Mouse (Mus musculus): Measurements from ENCODE around the gene Maml3.

The Maml3 gene

GRCm38 (mm10) chr3:51916060-51916870, 188.6 kb downstream of the Maml3 start:
- DNase-seq (ENCODE audit: extremely low read depth, low read depth, low spot score): no peak

GRCm38 (mm10) chr3:51915415-51915814, 189.5 kb downstream of the Maml3 start:
- DNase-seq (ENCODE audit: extremely low read depth, low read depth, low spot score): no peak

- DNase-seq (ENCODE audit: extremely low read depth, low read depth, low spot score): no peak
Measured at GRCm38 (mm10) chr3:51914900-51915299, 190.0 kb downstream of the Maml3 start.

GRCm38 (mm10) chr3:51913498-51913897, 191.4 kb downstream of the Maml3 start:
- no peak for DNase-seq (ENCODE audit: extremely low read depth, low read depth, low spot score)

GRCm38 (mm10) chr3:51912214-51912613, 192.7 kb downstream of the Maml3 start:
- DNase-seq (ENCODE audit: extremely low read depth, low read depth, low spot score): no peak

GRCm38 (mm10) chr3:51908437-51908990, 196.4 kb downstream of the Maml3 start:
- DNase-seq (ENCODE audit: extremely low read depth, low read depth, low spot score): no peak

- no peak for DNase-seq (ENCODE audit: extremely low read depth, low read depth, low spot score)
Measured at GRCm38 (mm10) chr3:51907113-51907860, 197.6 kb downstream of the Maml3 start.

- no peak for DNase-seq (ENCODE audit: extremely low read depth, low read depth, low spot score)
Measured at GRCm38 (mm10) chr3:51905903-51906302, 199.0 kb downstream of the Maml3 start.

- no peak for DNase-seq (ENCODE audit: extremely low read depth, low read depth, low spot score)
Measured at GRCm38 (mm10) chr3:51904357-51904855, 200.5 kb downstream of the Maml3 start.

GRCm38 (mm10) chr3:51901151-51901550, 203.7 kb downstream of the Maml3 start:
- DNase-seq (ENCODE audit: extremely low read depth, low read depth, low spot score): no peak

GRCm38 (mm10) chr3:51894514-51894913, 210.4 kb downstream of the Maml3 start:
- no peak for DNase-seq (ENCODE audit: extremely low read depth, low read depth, low spot score)

- no peak for DNase-seq (ENCODE audit: extremely low read depth, low read depth, low spot score)
Measured at GRCm38 (mm10) chr3:51891562-51892119, 213.2 kb downstream of the Maml3 start.

GRCm38 (mm10) chr3:51890181-51890580, 214.7 kb downstream of the Maml3 start:
- DNase-seq (ENCODE audit: extremely low read depth, low read depth, low spot score): no peak

- DNase-seq (ENCODE audit: extremely low read depth, low read depth, low spot score): no peak
Measured at GRCm38 (mm10) chr3:51889776-51890175, 215.1 kb downstream of the Maml3 start.

GRCm38 (mm10) chr3:51888662-51889433, 216.0 kb downstream of the Maml3 start:
- no peak for DNase-seq (ENCODE audit: extremely low read depth, low read depth, low spot score)

GRCm38 (mm10) chr3:51888295-51888661, 216.6 kb downstream of the Maml3 start:
- no peak for DNase-seq (ENCODE audit: extremely low read depth, low read depth, low spot score)

- peak; percentile 66 for DNase-seq (ENCODE audit: extremely low read depth, low read depth, low spot score)
Measured at GRCm38 (mm10) chr3:51885920-51886319, 219.0 kb downstream of the Maml3 start.

GRCm38 (mm10) chr3:51885487-51885886, 219.4 kb downstream of the Maml3 start:
- DNase-seq (ENCODE audit: extremely low read depth, low read depth, low spot score): no peak

GRCm38 (mm10) chr3:51881981-51882380, 222.9 kb downstream of the Maml3 start:
- DNase-seq (ENCODE audit: extremely low read depth, low read depth, low spot score): no peak

GRCm38 (mm10) chr3:51881393-51881792, 223.5 kb downstream of the Maml3 start:
- no peak for DNase-seq (ENCODE audit: extremely low read depth, low read depth, low spot score)

All from fat pad, adult 2 months (tissue).